Mouse (Mus musculus) yolk sac, embryonic 10.5 days (tissue): ENCODE results near the gene Ngfr.
"Not testable (repeated sequence)": the region's sequence is repeated elsewhere in the genome, so short reads cannot be mapped to it uniquely, and the experiment has no call there.

Experiments
- DNase-seq: peaks from one replicate; pipeline ENCODE4 v3.0.0-alpha.2; 2017; ENCODE audit warnings: low spot score

Ngfr gene

DNA sequence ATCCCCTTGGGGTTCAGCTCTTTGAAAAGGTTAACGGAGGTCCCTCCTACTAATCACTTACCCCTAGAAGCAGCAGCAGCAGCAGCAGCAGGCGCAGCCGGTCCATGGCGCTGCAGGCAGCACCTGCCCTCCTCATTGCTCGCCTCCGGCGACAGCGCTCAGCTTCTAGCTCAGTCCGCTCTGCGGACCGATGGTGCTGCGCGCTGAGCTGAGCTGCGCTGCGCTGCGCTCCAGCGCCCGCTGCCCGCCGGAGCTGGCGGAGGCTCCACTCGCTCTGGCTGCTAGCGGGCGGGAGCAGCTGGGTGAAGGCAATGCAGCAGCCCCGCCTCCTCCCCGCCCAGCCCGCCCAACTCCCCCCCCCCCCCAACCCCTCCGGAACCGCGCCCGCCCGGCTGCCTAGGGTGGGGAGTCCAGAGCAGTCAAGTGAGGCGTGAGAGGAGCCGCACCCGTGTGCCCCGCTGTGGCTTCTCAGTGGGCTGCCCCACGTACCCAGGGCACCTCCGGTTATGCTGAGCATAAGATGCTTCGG, at the start of gene Ngfr:
Gene Ngfr (minus strand): TSS at position 313 of the 529 bp plus-strand sequence.
- peak; percentile 38 for DNase-seq

DNA sequence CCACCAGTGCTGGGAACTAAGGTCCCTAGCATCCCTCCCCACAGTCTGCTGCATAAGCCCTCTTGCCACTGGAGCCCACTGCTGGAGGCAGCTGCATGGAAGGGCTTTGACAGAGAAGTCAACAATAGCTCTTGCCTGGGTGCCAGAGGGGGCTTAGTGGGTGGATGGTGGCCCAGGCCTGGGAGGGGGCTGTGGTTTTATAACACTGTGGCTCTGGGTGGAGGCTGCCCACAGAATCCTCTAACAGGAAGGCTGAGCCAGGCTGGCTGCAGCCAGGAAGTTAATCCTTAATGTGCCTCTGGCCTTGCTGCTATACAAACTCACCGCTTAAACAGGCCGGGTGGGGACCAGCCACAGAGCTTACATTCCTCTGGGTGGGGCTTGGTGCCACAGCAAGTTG, 47.5 kb upstream of the Ngfr start:
- no peak for DNase-seq

DNA sequence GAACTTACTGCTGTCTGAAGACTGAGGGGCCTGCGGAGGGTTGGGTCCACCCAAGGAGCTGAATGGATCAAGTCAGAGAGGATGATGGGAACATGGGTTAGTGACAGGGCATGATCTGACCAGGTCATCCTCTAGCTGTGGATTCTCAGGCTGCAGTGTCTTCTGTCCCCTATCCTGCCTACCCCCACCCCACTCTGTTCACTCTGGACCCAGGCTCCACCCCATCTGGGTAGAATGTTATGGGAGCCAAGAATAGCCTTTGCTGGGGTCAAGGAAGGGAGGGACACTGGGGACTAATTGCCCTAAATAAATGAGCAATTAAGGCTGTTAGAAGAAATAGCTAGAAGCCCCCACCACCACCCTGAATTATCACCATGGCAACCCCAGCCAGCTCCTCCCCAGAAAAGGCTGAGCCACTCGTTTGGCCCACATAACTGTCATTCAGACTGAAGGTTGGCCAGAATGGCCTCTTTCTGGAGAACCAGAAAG, 46.0 kb upstream of the Ngfr start:
- DNase-seq, result no peak

DNA sequence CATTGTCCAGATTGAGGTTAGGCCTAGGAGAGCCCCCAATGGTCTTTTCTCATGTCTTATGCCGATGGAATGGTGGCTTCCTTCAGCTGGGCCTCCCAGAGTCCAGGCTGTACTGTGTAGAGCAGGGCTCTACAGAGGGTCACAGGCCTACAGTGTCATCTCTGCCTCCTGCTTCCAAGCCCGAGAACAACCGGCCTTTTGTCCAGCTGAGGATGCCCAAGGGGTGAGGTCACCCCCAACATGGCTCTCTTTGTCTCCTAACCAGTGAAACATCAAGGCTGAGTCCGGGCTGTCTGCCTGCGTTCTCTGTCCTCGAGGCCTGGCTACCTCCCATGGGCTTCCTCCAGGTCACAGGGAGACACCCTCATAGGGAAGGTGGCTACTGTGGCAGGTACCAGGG, 44.9 kb upstream of the Ngfr start:
- no peak for DNase-seq

DNA sequence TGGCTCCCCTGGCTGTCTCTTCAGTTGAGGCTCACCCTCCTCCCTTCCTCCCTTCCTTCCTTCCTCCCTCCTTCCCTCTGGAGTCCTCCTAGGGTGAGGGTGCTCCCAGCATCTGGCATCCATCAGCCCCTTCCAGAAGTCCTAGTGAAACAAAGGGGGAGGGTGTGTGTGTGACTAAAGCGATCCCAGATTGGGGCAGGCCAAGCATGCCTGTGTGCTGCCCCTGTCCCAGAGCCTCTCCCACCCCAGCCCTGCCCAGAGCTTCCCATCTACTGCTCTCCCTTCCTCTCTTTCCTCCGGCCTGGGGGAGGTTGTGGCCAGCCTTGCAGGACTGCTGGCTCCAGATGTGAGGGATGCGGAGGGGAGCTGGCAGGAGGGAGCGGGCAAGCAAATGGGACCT, 43.8 kb upstream of the Ngfr start:
- DNase-seq, result peak; percentile 36

DNA sequence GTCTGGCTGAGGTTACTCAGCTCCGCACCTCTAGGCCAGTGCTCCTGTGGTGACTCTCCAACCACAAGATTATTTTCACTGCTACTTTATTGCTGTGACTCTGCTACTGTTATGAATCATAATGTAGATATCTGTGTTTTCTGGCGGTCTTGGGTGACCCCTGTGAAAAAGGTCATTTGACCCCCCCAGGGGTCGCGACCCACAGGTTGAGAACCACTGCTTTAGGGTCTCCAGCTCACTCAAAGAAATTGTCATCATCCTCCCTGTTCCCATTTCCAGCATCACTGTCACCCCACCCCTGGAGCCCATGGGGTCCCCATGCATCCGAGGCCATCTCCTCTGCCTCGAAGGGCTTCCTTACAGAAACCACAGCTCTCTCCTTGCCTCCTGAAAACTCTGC, 43.0 kb upstream of the Ngfr start:
- no peak for DNase-seq

DNA sequence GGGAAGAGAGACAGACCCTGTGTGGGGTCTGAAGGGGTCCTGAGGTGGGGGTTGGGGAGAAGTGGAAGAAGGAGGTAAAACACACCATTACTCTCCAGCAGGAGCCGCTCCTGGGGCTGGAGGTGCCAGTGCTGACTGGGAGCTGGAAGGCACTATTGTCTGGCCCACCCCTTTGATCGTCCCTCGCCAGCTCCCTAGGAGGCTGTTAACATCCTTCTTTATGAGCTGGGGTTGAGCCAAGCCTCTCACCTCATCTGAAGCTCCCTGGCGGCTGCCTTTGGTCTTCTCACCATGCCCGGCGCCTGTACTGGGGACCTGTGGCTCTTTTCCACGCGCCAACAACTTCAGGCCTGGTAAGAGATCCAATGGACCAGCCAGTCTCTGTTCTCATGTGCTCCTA, 34.9 kb upstream of the Ngfr start:
- no peak for DNase-seq

DNA sequence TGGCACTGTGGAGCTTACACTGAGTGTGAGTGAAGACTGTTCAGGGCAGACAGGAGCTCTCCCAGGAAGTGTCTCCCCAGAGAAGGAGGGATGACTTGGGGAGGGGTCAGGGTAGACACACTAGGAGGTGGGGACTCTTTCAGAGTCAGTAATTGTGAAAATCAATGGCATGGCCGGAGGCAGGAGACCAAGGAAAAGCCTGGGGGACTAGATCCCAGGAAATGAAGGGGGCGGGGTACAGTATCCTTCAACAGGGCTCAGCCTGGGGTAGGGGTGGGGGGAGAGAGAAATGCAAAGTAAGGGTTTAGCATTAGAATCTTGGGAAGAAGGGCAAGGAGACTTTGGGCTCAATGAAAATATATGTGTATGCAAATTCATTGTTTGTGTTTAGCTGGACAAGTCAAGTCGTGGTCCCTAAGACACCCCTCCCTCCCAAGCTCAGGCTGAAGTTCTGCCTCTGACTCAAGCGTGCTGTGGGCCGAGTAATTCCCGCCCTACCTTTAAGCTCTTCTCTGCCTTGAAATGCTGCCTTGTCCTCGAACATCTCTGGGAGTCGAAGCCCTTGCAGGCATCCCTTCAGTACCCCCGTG, 34.1 kb upstream of the Ngfr start:
- DNase-seq, result no peak

DNA sequence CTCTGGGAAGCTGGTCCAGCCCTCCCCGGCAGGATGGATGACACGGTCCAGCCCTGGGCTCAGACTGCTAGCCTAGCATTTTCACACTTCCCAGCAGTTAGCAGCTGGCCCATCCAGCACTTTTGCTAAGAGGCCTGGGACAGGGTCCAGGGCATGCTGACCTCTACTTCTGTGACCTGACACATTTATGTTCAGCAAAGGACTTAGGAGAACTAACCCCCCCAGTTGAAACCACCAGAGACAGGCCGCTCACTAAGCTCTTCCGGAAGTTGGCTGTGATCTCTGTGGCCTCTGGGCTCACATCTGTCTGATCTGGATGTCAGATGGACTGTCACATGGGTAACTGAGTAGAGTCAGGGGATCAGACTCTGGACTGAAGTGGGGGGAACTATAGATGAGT, 33.5 kb upstream of the Ngfr start:
- peak; percentile 54 for DNase-seq

DNA sequence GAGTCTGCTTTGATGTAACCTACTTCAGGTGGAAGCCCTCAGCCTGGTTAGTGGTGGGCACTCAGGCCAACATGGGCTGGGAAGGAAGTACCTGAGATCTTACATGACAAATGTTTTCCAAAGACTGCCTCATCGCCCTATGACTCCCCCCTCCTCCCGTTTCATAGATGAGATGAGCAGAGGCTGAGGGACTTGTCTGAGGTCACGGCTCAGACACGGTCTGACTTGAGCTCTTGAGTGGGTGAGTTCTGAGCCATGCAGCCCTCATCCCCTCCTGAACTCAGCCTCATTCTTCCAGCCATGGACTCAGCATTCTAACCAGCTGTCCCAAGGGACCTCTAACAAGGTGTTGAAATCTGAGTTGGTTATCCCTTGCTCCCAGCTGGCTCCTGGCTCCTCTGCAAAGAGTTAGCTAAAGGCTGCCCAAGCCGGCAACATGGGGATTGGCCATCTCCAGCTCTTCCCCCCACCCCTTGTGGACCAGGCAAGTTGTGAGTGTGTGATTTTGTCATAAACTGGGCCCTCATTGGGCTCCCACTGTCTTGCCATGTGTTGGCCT, 32.4 kb upstream of the Ngfr start:
- DNase-seq, result no peak

DNA sequence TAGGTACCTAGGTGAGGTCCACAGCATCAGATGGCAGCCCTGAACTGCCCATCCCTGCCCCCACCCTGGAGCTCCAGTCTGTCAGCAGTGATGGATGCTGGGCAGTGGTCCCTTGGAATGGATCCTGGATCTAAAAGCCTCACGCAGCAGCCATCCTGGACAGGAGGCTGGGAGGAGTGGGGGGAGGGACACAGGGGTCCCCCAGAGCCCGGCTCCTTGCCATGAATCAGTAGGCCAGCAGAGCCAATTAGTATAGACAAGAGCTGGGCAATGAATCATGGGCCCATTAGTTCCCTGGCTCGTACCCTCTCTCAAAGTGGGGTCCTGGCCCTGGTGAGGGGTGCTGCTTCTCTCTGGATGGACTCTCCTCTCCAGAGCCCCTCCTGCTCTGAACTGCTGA, 31.5 kb upstream of the Ngfr start:
- no peak for DNase-seq

DNA sequence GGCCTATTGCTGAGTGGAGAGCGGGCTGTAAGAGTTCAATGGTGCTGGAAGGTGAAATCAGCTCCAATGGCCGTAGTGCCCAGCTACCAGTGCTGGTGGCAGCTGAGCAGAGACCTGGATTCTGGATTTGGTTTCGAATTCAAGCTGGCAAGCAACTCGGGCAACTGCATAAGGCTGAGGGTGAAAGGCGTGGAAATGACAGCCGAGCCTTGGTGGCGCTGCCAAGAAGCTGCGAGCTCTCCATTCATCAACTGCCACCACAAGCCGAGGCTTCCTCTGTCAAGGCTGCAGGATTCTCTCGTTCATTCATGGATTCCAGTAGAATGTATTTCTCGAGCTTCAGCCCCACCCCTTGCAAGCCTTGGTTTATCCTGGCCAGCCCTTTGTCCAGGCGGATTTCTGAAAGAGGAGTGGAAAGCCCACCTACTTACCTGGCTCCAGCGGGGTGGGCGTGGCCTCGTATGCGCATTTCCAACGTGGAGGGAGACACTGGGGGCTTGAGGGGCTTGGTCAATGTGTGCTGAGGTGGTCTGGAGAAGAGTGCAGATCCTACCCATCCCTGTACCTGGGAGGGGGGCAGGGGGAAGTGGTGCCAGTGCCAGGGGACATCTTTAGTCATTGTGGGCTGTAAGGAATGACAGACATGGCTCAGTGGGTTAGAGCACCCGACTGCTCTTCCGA, 30.4 kb upstream of the Ngfr start:
- DNase-seq, result no peak

DNA sequence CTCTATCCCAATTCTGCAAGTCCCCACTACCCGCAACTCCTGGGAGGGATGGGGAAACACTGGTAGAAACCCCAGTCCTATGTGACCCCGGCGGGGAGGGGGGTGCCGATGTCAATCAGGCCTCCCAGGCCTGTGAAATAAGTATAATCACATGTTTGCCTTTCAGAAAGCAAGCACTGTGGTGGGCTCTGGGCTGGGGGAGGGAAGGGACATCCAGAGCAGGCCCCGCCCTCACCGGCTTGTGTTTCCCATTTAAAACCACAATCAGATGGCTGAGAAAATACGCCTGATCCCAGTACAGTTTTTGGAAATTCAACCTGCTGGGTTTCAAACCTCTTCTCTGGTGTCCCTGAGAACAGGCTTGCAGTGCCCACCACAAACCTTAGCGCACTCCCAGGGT, 27.2 kb upstream of the Ngfr start:
- no peak for DNase-seq

DNA sequence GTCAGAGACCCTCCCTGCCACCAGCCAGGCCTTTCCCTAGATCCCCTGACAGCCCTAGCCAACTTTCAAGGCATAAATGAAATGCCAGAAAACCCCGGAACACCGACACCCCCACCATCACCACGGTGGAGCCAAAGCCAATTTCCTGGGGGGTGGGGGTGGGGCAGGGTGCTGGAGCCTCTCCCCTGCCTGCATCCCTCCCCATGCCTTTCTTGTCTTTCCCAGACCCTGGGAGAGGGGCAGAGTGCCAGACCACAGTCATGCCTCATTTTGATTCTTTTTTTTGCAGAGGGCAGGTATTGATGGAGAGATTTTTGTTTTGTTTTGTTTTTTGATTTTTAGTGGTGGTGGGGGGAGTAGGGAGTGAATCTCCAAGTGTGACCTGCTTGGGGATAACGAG, 23.7 kb upstream of the Ngfr start:
- no peak for DNase-seq

DNA sequence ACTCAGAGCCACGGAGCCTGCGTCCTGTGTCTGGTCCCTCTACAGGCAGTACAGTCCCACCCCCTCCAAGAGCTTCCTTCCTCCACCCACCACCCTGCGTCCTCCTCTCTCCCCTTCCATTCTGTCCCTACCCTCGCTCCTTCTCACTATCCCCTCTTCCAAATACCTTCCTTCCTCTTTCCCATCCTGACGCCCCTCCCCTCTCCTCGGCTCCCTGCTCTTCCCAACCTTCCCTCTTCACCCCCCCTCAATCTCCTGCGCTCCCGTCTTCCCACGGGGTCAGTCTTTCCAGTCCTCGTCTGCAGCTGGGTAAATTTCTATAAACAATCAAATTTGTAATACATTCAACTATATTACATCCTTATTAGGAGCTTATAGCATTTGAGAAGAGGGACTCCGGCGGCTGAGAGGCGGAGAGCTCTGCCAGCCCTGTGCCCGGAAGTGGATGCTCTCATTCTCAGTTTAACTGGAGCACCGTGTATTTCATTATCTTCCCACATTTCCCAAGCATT, 22.9 kb upstream of the Ngfr start:
- DNase-seq, result no peak

DNA sequence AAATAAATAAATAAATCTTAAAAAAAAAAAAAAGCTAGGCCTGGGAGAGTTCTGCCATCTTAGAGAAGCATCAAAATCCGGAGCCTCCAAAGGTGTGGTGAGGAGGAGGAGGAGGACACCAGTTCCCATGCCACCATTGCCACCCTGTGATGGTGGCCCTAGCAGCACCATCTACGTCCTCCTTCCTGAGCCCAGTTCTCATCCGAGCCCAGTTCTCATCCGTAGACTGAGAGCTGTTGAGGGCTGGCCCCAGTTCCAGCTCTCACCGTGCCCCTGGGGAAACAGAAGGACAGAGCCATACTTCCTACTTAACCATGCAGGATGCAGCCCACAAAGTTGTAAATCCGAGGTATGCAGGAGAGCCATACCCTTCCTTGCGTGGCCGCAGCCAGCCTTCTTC, 22.4 kb upstream of the Ngfr start:
- no peak for DNase-seq

DNA sequence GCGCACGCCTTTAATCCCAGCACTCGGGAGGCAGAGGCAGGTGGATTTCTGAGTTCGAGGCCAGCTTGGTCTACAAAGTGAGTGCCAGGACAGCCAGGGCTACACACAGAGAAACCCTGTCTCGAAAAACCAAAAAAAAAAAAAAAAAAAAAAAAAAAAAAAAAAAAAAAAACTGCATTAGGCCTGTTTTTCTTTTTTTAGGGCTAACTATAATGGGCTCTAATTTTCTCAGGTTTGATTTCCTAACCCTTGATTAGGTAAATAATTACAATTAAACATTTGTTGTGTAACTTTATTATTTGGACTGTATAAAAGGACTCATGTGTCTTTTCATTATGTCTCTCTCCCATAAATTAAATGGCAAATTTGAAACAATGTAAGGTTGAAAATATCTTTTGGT, 19.8 kb upstream of the Ngfr start:
- not testable (repeated sequence) for DNase-seq

DNA sequence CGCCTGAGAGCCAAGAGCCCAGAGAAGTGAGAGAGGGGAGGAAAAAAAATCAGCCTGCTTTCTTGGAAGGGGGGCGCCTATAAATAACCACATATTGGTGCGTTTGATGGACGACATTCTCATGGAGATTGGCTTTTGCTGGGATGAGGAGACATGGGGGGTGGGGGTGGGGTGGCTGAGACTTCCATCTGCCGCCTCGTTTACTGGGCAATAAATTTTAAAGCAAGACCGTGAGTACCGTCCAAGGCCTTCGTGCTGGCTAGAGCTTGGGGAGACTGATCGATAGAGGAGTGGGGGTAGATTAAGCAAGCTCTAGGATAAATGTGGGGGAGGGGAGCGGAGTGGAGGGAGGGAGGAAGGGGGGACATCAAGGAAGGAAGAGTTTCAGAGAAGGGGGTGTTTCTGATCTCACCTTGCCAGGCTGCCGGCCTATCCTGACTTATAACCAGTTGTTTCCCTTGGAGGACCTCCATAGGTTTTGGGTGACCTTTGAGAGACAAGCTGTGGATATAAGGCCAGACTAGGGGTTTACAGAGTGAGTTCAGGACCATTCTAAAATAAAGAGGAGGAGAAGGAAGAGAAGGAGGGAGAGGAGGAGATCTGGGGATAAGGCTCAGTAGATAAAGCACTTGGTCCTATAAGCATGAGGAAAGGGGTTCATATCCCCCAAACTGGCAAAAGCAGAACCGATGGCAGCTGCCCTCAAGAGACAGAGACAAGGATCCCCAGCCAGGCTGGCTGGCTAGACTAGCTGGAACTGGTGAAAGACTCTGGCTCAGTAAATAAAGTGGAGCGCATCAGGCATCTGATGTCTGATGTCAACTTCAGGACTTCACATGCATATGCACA, 10.9 kb upstream of the Ngfr start:
- DNase-seq, result no peak

DNA sequence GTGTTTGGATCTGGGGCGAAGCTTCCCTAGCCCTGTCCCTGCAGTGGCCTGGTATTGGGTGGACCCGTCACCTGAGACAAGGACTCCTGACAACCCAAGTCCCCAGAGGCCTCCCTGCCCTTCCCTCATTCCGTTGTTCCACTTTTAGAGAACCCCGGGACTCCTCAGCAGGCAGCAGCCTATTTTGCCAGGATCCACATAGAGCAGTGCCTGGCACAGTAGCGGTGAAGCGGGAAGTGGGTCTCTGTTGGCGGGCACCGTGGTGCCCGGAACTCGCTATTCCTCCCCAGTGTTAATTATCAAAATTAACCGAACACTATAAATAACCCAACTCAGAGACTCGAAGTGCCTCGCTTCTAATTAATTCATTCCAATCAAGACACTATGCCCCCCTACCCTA, 10.2 kb upstream of the Ngfr start:
- no peak for DNase-seq

DNA sequence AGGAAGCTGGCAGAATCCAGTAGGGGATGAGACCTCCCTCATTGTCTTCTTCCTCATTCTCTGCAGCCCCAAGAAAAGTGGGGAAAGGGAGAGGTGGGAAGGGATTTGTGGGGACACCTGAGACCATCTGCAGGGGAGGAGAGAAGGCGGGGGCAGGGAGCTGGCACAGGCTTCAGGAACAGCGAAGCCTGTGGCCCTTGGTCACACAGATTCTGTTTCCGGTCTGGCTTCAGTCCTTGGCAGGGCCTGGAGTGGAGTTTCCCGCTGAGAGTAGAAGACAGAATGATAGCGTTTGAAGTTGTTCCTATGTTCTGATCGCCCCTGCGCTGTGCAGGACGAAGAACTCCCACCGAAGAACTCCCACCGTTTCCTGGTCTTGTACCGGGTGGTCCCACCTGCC, 9.2 kb upstream of the Ngfr start:
- no peak for DNase-seq

DNA sequence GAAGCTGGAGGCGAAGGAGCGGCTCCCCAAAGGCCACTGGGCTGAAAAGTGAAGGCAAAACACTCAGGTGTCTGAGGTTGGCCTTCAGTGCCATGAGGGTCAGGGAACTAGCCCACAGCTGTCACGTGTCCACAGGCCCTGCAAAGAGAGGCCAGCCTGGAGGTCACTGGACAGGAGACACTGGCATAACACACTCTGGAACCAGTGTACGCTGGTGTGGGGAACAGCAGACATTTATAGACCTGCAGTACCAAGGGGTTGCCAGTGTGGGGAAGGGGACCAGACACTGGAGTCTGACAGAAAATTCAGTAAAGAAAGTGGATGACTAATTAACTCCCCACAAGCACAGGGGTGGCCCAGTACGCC, 8.6 kb upstream of the Ngfr start:
- no peak for DNase-seq

DNA sequence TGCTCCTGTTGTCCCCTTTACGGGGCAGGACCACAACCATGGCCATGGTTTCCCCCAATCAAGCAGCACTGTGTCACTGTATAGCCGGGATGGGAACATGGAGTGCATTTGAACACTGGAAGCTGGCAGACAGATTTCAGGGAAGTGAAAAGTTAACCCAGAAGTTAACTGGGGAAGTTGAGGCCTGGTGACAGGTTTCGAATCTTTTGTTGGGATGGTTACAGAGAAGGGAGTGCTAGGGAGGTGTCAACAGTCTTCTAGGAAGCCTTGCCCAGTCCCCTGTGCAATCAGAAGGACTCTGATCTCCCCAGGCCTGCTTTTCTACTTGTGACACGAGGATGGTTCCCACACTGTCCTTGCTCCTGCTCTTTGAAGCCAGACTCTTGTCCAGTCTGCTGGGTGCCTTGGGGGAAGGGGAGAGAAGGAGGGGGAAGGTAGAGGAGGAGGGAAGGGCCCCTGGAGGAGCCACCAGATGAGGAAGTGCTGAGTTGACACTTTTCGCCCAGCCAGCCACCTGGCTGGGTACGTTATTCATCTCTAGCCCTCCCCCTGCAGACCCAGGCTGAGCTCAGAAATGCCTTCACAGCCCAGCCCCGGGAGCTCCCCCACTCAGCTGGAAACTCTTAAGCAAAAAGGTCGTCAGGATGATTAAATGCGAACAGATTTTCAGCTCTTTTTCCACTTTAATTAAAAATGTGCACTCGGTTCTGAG, 8.1 kb upstream of the Ngfr start:
- no peak for DNase-seq
